Mouse (Mus musculus) frontal cortex, postnatal 36 days (tissue): ENCODE data around the gene Zfp800.

Source experiments
- DNase-seq, 2 experiments: peaks; one replicate each; pipeline ENCODE4 v3.0.0; 2022; ENCODE audit warnings: low spot score in 2 of 2

Zfp800 gene

DNA sequence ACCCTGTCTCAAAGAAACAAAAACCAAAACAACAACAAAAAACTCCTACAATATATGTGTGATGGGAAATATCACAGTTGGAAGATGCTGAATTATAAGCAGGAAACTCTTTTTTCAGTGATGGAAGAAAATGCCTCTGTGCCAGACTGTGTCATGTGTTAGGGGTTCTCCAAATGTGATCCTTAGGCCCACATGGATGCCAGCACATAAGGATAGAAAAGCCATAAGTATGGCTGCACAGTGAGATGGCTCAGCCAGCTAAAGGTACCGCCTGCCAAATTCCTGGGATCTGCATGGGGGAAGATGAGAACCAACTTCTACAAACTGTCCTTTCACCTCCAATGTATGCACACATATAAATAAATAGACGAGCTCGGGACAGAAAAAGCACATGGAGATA, 82.6 kb downstream of the Zfp800 start:
- no peak for DNase-seq

DNA sequence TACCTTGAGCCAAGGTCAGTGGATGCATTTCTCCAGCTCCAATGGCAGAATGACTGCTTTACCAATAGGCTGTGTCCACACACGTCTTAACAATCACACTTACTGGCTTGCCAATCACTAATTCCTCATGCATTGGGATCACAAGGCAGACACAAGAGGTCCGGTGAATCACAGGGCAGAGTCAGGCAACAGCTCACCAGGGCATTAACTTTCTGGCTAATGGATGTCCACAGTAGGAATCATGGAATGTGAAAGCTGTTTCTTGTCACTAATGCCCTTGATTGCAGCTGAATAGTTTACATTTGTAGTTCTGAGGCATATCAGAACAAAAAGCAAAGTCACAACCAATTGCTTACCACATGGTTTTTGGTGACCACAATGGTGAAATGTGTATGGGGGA, 85.7 kb downstream of the Zfp800 start:
- no peak for DNase-seq

DNA sequence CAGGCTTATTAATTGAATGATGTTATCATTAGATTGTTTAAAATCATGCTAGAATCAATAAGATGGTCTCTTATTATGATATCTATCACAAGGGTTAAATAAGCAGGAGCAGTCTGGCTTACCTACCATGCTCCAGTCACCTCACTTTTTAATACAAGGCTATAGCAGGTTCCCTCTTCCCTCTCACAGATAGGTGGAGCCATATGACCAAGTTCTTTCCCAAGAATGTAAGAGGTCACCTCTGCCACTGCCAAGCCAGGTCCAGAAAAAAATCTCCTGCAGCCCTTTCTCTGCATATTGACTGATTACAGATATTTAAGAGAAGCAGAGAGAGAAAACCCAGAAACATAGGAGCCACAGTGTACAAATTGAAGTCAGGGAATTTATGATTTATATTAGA, 88.1 kb downstream of the Zfp800 start:
- no peak for DNase-seq

DNA sequence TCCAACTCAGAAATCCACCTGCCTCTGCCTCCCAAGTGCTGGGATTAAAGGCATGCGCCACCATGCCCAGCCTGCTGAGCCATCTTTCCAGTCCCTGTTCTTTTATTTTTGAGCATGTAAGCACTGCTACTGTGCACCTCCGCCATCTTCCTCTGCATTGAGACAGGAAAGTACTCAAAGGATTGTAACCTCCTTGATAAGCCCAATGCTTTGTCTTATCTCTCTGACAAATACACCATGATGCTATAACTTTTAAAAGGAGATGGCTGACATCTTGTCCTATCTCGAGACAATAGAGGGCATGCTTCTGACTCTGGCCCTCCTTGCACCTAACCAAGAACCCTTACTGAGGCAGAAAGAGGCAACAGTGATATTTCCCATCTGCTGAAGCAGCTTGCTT, 88.9 kb downstream of the Zfp800 start:
- DNase-seq, result no peak

DNA sequence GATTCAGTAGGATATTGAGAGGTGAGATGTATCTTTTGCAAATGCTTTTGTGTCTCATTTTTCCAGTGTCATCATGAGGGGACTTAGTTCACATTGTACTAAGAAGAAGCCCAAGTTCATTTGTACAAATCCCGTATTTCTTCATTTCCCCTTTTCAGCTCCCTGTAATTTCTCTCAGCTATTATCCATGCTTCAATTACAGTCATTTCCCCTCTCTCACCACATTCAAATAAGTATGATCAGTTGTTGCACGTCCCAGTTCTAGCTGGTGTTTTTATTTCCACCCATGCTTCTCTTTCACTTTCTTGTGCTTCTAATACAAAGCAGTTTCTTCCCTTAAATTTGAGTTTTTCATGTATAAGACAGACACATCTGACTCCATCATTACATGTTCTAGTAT, 91.1 kb downstream of the Zfp800 start:
- no peak for DNase-seq

DNA sequence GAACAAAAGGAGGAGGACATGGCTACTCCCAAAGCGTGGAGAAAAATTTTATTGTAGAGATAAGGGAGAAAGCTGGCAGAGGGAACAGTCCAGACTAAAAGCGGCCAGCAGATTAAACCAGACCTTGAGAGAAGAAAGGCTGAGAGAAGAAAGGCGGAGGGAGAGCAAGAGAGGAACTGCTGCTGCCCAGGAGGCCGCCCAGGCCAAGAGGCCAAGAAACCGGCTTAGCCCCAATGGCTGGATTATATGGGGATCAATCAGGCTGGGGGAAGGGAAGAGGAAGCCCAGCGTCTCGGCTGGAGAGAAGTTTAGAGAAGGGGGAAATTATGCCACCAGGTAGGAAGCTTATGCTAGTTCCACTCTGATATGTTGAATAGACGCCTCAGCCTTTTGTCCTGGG, 101.5 kb downstream of the Zfp800 start:
- DNase-seq, result no peak

DNA sequence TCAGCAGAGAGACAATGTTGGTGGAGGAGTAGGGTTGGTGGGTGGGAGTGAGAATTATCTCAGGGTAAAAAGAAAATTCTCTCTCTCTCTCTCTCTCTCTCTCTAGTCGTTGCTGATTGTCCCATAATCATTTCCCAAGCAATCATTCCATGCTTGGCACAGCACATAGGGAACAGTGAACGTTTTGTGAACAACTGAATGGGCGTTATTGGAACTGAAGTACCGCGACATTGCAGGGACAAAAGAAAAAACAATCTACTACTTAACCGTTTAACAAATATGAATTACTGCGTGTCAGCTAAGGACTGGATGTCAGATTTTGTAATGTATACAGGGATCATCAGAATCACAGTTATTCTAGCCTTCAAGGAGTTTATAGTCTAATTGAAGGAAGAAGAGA, 102.2 kb downstream of the Zfp800 start:
- DNase-seq, result no peak

DNA sequence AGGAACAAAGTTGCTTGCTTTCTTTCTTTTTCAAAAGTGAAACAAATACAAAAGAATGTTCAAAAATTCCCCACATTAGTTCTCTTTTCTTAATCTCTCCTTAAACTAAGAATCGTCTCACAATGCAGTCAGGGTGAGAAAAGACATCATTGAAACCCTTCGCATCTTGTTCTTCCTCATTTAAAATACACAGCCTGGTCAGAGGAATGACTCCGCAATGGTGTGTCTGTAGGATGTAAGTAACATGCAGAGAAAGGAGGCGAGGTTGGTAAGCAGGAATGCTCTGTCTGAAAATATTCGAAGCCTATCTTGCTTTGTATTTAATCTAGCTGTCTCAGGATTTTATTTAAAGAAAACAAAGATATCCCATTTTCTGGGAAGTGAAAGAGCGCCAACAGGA, 105.0 kb downstream of the Zfp800 start:
- no peak for DNase-seq

DNA sequence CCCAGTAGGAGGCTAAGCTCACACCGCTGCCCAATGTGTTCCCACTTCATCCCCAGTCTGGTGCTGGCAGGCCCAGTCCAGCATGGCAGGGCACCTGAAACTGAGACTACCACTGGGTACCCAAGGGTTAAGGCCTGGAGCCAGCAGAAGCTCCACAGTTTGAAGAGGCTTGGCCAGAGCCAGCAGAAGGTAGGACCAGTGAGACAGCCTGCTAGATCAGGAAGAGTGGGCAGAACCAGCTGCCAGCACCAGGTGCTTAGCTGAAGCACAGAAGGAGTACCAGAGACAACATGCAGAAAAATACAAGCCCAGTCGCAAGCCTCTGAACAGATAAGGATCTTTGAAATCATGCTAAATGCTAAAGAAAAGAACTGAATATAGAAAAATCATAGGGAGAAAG, 117.9 kb downstream of the Zfp800 start:
- peak; percentile 38 to 74 for DNase-seq

DNA sequence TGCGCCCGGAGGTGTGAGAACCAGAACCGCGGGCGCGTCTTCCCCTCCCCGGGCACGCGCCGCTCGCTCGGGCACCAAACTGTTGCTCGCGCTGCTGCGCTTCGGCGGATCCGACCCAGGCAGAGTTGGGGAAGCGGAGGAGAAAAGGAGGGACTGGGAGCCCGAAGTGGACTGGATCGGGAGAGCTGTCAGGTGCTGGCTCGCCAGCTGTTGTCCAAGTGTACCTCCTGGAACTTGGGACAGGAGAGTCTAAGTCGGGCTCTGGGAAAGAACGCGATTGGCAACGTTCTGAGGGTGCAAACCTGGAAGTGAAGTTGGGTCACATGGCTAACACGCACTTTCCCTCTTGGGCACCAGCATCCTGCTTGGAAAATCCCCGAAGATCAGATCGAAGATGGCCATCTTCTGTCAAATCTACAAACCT, 135.6 kb downstream of the Zfp800 start:
- DNase-seq, result no peak

DNA sequence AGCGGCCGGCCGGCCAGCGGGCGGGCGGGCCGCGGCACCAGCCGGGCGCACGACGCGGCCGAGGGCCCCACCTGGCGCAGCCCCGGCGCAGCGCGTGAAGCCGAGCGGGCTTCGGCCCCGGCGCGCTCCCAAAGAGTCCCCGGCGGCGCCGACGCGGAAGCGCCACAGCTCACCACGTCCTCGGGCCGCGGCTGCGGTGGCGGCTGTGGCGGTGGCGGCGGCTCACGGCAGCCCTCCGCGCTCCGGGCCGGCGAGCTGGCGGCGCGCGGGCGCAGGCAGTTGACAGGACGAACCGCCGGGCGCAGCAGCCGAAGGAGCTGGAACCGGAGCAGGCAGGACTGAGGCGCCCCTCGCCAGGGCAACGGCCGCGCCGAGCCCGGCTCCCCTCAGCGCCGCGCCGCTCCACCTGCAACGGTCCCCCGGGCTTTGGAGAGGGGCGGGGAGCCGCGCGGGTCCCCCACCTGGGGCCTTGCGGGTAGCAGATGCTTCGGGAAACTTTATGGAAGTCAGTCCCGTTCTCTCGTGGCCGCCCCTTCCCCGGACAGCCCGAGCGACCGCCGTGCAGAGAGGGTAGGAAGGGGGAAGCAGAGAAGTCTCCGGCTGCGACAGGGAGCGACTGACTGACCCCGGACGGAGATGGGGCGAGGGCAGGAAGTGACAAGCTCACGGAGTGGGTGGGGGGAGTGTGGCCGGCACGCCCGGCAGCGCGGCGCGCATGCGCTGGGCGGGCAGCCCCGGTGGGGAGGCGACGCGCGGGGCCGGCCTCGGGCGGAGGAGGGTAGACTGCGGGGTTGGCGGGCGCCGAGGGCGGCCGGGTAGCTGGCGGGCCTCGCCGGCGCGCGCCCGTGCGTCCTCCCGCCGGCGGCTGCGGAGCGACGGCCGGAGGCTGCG, 136.3 kb downstream of the Zfp800 start:
- DNase-seq, result peak; percentile 89 to 90

DNA sequence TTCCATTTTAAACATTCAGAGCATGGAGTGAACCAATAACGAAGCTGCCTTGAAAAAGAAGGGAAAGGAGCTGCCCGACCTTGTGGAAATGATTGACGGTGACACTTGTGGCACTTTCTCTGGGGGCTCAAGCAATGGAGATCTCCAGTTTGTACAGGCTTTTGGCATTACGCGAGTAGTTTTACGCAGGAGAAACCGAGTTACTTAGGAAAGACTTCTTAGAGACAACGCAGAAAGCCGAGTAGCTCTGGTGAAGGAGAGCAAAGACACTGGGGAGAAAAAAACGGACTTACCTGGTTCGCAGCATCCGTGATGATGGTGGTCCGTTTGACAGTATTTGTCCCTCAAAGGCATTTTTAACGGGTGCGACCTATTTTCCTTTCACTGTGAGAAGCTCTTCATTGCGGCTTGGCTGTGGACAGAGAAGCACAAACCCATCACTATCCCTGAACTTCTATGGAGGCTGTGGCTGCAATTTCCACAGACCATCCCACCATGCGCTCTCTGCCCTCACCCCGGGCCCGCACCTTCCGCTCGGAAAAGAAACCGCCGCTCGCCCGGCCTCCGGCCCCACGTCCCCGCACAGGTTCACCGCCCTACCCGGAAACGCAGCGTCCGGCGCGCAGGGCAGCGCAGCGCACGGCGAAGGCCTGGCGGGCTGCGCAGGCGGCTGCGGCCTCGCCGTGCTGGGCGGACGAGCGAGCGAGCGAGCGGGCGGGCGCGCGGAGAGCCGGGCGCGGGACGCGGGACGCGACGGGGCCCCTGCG, 137.2 kb downstream of the Zfp800 start:
- peak; percentile 16 to 17 for DNase-seq

DNA sequence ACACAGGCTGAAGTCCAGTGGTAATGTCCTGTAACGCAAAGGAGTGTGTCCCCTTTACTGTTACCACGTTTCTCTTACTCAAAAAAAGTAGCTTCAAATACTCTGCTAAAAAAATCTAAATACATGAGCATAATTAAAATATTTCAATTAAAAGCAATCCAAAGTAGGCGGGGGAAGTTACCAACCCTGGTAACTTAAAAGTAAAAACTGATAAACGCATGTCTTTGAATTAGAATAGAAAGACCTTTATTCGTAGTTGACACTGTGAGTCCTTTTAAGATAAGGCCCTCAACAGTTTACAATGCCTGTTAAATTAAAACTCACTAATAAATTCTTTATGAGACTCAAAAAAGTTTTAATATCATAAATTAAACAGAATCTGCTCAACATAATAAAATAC, 138.1 kb downstream of the Zfp800 start:
- no peak for DNase-seq

DNA sequence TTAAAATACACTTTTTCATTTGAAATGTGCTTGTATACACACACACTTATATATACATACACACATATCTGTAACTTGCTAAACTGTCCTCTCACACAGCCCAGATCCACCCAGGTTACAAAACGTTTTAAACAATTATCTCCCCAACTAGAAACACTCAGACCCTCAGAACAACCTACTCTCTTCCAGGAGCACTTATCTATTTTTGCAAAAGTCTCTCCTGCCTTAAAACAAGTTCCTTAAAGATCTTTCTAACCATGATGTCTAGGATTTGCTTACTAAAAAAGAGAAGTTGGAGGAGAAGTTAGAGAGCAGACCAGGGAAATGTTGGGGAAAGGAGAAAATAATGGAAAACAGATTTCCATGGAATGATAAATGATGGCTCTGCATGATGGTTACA, 139.4 kb downstream of the Zfp800 start:
- no peak for DNase-seq

DNA sequence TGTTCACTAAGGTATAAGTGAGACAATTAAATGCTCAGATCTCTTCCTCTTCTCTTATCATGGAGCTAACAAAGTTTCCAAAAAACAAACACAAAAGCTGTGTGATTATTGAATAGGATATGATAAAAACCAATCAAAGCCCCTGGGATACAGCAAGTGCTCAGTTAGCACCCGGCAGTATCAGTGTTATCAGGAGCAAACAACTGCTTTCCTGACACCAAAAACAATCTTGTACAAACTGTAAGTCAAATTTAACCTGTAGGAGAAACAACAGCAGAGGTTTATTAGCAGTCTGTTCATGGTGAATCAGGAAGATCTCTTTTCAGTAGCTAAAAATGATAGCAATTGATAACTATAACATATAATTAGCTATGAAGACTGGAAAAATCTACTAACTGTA, 140.0 kb downstream of the Zfp800 start:
- DNase-seq, result no peak

DNA sequence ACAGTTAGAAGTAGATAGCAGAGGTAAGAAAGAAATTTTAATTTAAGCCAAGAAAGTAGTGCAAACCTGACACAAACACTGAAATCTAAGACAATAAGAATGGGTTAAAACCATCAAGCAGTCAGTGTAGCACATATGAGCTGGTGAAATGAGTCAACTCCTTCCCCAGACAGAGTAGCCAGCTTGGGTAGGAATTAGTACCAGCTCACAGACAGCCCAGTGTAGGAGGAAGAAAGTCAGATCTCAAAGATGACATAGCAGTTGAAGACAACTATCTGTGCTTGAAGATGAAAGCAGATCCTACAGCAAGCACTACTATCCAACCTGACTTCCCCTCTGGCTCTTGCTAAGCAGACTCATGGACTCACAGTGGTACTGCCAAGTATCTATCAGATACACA, 145.0 kb downstream of the Zfp800 start:
- DNase-seq, result peak in 1 of 2 experiments; percentile 12

DNA sequence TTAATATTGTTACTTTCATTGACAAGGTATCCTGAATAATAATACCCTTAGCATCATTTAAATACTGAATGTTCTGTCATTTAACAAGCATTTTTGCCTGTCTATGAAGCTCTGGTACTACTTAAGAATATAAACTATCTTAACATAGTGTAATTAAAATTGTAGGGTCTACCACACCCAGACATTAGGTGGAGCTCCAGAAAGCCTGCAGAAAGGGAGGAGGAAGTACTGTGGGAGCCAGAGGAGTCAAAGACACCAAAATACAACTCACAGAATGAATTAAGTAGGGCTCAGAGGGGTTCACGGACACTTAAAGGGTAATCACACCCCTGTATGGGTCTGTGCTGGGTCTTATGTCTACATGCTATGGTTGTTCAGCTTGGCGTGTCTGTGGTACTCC, 149.6 kb downstream of the Zfp800 start:
- no peak for DNase-seq

DNA sequence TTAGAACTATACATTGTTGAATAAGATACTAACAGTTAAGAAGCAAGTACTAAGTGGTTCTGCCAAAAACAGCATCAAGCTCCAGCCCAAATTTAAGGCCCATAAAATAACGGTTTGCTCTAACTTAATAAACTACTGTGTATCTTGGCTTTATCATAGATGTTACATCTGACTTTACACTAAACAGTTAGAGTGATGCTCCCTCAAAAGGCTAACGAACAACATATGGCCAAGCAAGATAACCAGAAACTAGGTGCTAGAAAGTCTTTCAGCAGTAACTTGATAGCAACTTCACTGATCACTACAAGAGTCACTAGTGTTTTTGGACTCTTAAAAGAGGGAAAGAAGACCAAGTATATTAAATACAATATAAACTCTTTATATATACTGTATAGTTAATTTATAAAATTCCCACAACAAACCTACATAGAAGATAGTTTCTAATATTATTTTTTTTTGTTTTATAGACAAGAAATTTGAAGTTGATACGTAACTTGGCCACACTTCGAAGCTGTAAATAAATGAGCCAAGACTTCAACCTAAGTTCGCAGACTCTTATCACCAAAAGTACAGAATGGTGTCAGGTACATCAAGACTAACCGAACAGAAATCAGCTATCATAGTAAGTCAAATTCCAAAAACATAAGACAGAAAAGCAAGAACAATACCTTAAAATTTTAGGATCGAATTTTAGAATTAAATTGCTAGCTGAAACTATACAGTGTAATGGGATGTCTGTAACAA, 165.0 kb downstream of the Zfp800 start:
- DNase-seq, result no peak

DNA sequence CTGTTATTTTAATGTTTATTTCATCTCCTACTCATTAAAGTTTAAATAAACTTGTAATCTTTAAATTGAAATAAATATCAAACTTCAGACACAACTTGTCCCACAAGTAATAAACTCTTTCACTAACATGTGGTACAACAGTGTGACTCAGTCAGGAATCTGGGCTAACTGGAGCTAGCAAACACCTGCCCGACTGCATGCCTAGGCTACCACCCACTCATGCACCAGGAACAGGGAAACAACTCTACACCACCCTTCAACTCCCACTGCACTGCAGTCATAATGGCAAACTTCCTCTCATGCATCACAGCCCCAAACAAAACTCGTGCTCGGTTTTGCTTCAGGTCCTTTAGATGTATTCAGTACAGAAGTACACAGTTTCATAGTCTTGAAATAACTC, 169.7 kb downstream of the Zfp800 start:
- no peak for DNase-seq

DNA sequence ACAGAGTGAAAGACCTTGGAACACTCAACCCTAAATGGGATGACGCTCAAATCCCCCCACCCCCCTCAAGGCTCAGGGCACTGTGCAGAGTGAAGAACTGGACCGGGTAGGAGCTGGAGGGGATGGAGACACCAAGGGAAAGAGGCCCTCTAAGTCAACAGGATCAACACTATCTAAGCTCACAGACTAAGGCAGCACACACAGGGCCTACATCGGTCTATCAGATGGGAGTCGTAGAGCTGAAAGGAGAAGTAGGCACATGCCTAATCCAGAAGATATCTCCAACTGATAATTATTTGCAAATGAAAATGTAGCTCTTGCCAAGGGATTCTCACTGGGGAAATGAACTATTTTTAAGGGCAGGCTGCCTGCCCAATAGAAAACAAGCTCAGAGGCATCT, 176.8 kb downstream of the Zfp800 start:
- DNase-seq, result no peak

DNA sequence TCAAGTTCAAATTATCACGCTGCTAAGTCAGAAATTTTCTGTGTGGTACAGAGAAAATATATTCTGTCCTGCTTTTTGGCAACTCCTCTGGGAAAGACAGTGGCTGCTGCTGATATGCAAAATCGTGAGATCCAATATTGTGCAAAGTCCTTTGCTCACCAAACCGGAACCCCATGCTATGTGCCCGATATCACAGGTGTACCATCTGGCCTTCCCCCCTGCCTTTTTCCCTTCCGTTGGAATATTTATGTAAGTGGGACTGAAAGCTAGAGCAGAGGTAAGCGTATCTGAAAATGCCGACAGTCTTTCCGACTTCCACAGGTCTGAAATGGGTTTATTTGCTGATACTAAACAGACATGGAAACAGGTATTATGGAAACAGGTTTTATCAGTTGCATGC, 179.4 kb downstream of the Zfp800 start:
- no peak for DNase-seq

DNA sequence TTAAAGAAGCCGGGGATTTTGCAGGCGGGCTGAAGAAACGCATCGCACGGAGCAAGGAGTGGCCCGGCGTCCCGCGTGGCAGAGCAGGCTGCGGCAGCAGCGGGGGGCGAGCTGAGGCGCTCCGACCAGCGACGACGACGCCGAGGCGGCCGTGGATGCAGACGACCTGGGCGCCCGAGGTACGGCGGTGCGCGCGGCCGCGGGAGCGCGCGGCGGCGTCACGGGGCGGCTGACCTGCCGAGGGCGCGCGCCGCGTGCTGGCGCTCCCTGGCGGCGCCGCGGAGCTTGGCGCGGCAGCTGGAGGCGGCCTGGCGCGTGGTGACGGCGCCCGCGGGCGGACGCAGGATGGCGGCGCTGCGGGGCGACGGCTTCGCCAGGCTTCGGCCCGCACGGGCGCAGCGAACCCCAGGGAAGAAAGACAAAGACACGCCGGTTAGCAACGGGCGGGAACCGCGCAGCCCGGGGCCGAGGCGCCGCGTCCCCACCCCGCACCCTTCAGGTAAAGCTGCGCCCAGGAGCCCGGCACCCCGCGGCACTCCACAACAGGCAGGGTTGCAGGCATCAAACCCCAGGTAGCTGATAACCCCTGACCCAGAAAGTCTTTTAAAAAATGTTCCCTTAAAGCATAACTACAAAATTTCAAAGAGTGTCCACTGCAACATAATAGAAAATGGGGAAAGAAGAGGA, 182.4 kb downstream of the Zfp800 start:
- DNase-seq, result peak; percentile 70 to 78
